Mouse (Mus musculus) testis, adult 2 months (tissue): ENCODE data around the gene Prss43.

Experiments
- CTCF ChIP-seq: fragments of 200-500 bp; IDR thresholded peaks from 2 replicates; pipeline ENCODE4 v1.5.1; 2012; ENCODE audit warnings: low read depth, mild to moderate bottlenecking, inconsistent platforms, low read length, moderate library complexity; ENCODE audit not compliant: control insufficient read depth, insufficient read depth, insufficient replicate concordance
- POLR2A ChIP-seq: fragments of 200-500 bp; IDR thresholded peaks from 2 replicates; pipeline ENCODE4 v1.6.1; 2012; ENCODE audit warnings: low read depth, mild to moderate bottlenecking, inconsistent platforms, low read length, moderate library complexity; ENCODE audit not compliant: control insufficient read depth

DNA sequence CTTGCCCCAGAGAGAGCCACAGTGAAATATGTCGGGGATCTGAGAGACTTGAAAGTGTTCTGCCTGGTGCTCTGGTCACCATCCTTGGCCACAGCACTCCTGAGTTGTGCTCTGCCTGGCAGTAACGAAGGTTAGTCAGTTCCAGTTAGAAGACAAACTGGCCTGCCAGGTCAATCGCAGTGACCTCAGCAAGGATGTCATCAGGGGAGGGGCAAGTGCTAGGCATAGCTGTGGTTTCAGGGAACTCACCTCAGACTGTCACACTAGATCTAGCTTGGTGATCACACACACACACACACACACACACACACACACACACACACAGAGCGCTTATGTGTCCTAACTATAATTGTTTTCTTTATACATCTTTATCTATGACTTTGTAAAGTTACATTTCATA, 23.2 kb upstream of the Prss43 start:
- TF ChIP-seq CTCF (no peak), POLR2A (no peak)
